Mouse (Mus musculus): Measurements from ENCODE around the gene Ppp1r1b.
A peak's percentile ranks its signal among the peaks of the same experiment; 100 is the strongest.

Gene Ppp1r1b

DNA sequence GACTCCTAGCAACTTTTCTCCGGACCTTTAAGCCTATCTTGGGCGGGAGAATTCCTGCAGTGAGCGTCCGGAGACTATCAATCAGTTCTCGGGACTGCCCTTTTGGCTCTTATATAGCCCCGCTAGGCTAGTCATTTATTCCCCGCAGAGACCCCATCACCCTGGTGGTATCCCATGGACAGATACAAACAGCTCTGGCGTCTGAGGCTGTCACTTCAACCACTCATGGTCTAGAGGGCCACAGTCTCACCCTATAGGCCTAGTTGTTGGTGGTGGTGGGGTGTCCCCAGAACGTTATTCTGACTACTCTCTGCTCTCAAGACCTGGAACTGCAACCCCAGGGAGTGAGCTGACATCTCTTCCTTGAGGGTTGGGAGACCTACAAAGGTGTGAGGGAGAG lies 1.1 kb downstream of the Ppp1r1b start:
- peak; percentile 40 for DNase-seq

DNA sequence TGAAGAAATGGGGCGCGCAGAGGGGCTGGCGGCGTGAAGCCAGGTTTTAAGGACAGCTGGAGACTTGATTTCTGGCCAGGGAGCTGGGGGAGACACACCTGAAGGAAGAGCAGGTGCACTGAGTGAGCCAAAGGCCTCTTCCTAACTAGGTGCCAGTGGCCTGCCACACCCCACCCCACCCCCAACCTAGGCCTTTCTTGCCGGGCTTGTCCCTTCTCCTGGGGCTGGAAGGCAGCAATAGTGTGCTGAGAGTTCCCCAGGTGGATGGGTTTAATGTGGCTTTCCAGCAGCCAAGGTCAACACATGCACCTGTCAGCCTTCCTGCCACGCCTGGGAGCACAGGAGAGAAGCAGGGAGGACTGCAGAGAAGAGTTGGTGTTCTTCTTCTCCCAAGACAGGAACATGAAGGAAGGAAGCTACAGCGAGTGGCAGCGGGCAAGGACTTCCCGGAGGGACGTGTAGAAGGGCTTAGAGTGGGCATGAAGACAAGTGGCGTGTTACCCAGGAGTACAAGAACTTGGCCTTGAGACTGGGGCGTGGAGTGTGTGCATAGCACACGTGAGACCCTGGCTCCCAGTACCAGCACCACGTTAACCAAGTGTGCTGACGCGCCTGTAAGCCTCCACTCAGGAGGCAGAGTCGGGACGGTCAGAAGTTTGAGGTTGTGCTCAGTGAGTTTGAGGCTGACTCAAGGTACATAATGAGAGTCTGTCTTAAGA lies 4.2 kb downstream of the Ppp1r1b start:
- DNase-seq: no peak

DNA sequence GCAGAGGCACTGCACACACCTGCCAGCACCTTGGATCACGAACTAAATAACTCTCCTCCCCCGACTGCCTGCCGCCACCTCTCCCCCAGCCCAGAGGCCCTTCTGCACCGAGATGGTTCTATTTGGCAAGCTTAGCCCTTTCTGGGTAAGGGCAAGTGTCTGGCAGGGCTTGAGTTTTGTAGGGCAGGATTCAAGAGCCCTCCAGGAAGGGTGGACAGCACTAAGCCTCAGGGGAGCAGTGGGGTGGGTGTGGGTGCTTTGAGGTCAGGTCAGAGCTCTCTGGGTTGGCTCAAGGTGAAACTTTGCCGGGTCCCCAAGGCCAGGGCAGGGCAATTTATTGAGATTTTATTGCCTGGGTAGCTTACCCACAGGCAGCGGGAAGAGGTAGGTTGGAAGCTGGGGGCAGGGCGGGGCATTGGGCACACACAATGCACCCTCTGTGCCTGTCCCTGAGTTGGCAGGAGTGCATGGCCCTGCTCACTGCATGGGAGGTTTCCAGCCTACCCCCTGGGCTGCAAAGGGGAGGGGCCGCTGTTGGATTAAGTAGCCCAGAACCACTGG lies 5.5 kb downstream of the Ppp1r1b start:
- peak; percentile 61 for DNase-seq

DNA sequence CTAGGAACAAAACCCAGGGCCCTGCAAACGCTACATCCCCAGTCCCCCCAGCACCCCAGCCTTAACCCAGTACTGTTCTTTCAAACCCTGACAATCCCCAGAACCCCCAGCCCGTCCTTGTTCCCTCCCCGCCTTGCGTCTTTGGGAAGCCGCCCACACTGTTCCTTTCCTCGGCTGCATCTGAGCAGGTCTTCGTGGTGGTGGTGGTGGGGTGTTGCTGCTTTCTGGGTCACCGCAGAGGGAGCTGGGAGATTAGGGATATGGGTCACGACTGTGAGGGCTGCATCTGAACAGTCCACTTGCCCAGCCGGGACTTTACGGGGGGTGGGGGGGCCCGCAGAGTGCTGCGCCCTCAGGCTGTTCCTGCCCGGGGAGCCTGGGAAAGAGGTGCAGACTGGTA lies 6.2 kb downstream of the Ppp1r1b start:
- peak; percentile 39 for DNase-seq

DNA sequence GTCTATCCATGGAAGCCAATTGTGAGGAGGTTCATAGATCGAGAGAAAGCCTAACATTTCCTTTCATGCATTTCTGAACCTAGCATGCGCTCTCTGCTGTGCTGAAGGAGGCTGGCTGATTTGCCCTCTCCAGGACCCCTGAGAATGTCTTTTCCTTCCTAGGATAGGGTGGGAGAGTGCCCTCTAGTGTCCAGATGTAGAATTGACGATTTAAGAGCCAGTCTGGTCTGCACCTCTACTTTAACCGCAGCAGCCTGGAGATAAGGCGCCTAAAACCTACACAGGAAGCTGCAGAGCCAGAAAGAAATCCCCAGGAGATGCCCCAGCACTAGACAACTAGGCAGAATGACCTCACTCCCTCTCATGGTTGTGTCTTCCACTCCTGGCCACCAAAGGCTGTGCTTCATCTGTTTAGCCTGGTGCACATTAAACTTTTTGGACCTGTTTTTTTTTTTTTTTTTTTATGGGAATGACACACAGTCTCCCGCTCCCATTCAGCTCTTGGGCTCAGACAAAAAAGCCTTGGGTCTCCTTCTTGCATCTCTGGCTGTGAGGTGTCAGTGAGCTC lies 7.6 kb downstream of the Ppp1r1b start:
- peak; percentile 66 for DNase-seq

DNA sequence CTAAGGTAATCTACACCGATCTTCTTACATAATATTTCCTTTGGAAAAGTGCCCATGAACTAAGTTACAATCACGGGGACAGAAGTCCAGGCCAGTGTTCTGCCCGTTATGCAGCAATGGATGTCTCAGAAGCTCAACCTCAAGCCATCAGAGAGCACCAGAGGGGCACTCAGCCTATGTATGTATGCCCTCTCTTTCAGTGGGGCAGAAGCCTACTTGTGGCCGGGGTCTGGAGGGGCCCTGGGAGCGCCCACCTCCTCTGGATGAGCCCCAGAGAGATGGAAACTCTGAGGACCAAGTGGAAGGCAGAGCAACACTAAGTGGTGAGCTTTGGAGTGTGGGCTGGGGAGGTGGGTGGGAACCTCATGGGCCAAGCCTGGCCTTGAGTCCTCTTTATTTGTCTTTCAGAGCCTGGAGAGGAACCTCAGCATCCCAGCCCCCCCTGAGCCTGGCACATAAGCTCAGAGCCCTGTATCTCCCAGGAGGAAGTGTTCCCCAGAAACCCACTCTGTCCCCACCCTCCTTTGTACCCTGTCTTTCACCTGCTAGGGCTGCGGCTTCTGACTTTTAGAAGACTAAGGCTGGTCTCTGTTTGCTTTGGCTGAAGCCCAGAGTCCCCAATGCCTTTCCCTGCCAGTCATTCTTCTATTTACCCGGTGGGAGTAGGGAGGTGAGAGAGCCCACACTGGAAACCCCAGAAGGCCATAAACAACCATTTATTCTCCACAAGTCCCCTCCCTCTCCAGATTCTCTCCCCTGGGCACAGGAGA lies 8.6 kb downstream of the Ppp1r1b start:
- DNase-seq: peak; percentile 52

DNA sequence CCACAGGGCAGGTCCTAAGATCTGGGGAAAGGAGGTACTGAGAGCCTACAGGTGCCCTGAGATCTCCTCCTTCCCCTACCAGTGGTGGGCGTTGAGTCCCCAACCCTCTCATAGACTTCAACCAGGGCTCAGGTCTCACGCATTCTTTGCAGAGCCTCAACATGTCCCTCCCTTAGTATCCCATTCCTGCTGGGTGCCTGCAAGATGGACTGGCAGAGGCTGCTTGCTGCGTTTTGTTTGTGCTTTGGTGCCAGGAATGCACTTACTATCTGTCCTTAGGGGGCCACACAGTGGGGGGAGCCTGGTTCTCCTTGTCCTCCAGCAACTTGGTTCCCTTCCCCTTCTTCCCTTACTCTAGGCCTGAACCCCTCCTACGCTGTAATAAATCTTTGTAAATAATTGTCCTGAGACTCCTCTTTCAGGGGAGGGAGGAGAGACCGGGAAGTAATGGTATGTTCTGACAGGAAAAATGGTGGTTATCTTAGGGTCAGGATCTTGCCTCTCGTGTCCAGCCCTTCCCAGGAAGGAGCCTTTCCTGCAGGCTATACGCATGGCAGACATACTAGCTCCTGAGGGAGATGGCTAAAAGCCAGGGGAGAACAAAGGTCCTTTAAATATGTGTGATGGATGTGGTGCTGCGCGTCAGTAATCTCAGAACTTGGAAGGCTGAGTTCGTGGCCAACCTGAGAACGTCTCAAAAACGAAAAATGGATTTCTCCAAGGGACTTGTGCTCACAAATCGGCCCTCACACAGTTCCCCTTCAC lies 9.4 kb downstream of the Ppp1r1b start:
- DNase-seq: peak; percentile 61

DNA sequence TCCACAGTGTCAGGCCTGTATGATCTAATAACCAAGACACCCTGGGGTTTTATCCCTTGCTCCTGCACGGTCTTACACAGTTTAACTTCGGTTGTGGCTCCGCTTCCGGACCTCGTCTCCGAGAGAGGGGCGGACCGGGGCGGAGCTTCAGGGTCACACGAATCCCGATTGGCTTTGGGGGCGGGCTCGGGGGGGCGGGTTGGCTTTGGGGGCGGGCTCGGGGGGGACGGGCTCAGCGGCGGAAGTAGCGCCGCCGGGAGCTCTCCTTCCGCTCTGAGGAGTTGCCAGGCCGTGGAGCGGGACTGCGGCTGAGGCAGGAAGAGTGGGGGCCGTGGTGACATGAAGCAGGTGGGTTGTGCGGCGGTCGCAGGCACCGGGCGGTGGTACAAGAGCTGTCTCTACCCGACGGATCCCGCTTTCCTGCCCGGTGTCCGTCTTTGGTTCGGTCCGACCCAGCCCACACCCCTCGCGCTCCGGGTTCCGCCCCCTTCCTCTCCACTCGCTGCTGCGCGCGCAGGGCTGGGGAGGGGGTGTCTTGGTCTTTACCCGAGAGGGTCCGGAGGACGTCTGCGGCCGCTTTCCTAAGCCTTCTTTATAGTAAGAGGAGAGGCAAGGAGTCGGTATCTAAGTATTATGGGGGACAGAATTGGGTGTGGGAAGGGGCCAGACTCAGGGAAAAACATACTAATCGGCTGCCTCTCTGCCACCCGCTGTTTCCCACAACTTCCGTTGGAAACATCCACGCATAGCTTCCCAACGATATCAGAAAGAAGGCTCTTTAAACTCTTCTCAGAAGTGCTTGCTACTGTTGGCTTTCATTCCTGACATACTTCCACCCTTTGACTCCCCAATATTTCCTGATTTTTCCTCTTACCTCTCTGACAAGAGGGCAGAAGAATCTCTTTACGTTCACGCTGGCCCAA lies 10.2 kb downstream of the Ppp1r1b start, which contains the start of gene Stard3:
Gene Stard3, plus strand, starts transcription at position 208 of the 923 bp plus-strand sequence.
- DNase-seq: peak; percentile 89

DNA sequence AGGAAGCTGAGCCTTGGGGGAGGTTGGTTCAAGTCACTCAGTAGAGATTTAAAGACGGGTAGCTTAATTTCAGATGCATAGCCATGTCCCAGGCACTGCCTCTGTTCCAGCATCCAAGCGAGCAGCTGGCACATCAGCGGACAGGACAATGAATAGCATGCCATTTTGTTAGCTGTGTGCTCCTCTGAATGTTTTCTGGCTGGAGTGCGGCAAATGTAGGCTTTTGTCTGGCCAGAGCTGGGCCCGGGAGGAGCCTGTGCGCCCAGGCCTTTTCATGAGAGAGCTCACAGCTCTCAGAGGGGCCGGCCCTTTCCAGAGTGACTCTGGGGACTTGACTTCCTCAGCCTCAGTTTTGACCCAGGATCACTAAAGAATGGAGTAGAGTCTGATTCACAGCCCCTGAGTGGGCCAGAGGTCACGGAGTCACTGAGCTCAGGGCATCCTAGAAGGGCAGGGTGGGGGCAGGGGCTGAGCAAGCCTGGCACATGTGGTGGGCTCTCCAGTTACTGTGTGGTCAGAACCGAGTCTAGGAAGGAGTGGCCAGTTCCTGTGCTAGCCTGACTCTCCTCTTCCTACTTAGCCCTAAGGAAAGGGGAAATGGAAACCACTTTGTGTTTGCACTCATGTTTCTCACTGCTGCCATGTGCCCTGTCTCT lies 12.8 kb downstream of the Ppp1r1b start:
- DNase-seq: no peak

DNA sequence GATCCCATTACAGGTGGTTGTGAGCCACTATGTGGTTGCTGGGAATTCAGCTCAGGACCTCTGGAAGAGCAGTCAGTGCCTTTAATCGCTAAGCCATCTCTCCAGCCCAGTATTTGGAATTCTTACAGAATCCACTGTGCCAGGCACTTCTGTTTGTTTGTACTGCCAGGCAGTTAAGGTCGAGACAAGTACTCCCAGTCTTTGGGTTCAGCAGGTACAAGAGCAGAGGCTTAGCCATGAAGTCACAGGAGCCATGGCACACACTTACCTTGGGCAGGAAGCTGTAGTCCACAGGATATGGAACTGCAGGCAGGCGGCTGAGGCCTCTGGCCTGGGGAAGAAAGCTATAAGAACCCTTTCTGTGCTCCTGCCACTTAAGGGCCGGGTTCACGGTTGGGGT lies 15.6 kb downstream of the Ppp1r1b start:
- DNase-seq: no peak

DNA sequence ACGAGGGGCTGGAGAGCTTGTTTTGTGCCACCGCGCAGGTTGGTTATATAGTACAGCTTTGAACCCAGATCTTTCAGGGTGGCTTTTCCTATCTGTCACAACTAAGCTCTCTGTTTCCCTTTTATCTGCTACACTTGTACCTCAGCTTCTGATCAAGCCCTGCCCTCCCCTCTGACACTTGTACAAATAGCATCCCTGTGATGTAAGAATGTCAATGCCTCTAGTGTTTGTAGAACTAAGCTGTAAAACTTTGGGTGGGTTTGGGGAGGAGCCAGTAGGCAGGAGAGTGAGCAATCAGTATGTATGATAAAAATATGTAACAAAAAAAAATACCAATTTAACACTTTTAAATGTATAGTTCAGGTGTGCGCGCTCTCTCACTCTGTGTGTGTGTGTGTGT lies 16.2 kb downstream of the Ppp1r1b start:
- DNase-seq: no peak

DNA sequence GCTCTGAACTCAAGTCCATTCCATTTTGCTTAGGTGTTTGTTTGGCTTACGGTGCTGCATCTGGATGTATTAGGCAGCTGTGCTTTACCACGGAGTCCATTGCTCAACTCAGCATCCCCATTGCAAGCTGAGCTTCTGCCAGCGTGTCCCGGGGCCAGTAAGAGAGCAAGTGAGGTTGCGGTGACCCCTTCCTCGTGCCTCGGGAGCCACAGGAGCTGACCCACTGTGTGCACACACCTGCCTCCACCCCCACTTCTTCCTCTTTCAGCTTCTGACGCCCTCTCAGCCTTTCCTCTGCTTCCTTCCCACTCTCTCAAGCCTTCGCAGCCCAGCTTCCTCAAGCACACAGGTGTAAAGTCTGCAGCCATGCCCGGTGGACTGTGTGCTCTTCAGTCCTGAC lies 18.1 kb downstream of the Ppp1r1b start:
- no peak for DNase-seq

DNA sequence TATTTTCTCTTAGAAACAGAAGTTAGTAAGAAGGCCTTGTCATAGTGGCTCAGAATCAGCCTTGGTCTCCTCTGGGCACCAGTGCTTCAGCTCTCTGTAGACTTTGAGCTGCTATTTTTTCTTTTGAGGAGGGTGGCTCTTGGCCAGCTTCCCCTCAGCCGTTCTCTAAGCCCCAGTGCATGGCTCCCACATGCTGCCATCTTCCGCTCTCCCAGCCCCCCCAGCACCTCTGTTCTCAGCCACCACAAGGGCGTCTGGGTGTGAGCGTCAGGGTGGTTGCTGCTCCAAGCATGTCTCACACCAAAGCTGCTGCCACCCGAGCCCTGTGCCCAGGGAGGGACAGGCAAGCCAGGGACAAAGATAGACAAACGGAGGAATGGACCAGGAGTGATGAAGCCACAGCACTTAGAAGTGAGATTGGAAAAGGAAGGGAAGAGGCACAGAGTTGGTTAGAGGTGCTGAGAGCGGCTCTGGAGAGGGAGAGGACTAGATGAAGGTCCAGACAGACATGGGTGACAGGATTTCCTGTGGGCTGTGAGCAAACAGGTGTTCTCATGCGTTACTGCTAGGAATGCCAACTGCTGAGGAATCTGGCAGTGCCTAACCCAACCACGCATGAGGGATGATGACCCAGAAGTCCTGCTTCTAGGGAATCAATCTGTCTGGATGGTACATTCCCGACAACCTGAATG lies 19.1 kb downstream of the Ppp1r1b start:
- DNase-seq: no peak

DNA sequence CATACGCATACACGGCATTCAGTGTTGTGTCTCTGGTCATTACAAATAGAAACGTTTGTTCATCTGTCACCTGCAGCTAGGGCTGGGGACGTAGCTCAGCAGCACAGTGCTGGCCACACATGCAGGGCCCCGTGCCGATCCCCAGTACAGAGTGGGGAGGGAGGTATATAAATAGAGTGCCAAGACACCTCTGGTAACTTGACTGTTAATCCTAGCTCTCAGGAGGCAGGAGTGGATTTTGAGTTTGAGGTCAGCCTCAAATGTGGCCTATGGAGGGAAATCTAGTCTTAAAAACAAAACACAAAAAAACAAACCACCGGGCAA lies 19.6 kb downstream of the Ppp1r1b start:
- DNase-seq: no peak

DNA sequence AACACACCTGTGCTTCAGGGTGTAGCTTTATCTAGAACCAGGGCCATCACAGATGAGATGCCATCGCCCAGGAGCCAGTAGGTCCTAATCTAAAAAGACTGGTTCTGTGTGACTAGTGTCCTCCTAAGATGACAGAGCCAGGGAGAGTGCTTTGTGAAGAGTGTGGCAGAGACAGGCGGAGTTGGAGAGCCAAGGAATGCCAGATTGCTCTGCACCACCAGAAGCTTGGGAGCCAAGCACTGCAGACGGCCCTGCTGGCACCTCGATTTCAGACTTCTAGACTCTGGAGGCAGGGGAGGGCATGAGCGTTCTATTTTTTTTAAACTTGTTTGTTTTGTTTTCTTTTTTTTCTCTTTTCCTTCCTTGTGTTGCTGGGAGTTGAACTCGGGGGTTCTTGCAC lies 21.1 kb downstream of the Ppp1r1b start:
- DNase-seq: peak; percentile 77

DNA sequence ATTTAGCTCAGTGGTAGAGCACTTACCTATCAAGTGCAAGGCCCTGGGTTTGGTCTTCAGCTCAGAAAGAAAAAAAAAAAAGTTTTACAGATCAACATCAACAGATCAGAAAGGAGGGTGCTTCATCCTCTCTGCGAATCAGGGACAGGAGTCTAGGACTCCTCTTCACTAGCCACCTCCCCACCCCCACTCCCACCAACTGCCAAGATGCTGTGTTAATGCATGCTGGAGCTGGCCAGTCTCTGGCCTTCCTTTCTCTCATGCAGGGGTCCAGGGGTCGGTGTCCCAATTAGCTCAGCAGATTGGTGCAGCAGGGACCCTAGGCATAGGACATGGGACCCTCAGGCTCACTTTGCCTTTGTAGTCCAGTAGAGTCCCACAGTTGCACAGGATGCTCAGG lies 22.4 kb downstream of the Ppp1r1b start:
- DNase-seq: peak; percentile 37

DNA sequence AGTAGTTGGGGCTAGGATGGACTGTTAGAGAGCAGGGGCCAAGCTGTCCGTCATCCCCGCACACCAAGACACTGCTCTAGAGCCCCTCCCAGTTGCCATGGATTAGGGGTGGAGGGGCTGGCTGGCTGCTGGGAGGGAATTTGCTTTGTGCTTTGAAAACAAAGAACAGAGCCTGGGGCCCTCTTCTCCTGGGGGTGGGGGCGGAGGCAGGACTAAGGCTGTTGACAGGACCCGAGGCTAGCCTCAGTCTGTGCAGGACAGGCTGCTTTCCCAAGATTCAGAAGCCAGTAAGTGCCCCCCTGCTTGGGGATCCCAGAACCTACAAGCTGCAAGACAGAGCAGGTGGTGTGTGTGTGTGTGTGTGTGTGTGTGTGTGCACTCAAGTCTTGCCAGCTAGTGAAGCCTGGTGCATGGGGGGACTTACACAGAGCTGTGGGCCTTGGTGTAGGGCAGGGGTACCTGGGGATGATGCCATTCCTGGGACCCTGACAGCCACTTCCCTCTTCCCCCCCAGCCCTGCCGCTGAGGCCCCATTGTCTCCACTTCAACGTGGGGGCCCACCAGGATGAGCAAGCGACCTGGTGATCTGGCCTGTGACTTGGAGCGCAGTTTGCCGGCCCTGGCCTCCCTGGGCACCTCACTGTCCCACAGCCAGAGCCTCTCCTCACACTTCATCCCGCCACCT lies 23.5 kb downstream of the Ppp1r1b start:
- DNase-seq: peak; percentile 37

DNA sequence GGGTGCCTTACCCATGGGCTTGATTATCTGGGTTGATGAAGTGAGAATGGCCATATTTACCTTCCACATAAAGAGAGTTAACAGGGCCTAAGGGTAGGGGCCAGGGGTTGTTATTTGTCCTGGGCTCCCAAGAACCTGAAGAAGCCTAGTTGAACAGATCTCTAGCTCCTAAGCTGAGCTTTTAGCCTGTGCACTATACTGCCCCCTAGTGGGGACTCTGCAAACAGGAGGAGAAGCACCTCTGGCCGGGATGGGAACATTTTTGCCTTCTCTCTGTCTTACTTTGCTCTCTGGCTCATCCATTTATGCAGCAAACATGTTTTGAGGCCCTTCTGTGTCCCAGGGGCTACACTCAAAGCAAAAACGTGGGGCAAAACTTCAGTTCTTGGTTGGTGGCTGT lies 24.2 kb downstream of the Ppp1r1b start:
- DNase-seq: peak; percentile 62

DNA sequence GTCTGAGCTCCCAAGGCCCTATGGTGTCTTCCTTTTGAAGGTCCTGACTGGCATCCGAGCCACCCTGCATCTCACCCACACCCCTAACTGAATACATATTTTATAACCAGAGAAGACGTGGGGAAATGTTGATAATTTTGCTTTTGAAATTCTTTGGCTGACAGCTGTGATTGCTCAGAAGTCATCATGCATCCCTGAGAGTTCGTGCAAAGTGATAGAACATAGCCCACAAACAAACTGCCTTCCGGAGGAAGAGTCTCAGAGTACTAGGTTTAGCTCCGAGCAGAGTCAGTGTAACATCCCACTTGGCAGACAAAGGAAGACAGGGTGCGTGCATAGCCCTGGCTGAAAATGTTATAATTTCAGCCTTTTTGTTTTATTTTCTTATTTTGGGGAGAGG lies 25.0 kb downstream of the Ppp1r1b start:
- DNase-seq: no peak

DNA sequence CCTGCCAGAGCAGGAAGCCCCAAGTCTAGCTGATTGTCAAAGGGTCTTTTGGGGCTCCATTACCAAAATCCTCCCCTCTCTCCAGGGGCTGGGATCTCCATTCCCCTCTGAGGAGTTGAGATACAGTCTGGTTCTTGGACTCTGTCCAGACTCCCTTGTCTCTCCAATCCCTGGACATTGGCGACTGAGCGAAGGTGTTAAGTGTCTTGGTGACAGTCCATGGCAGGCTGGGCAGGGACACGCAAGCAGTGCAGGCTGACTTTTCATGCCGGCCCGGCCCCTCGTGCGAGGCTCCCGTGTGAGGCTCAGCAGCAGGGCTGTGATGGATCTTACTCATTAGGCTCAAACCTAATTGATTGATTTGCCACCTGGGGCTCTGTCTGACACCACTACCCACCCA lies 26.1 kb downstream of the Ppp1r1b start:
- DNase-seq: no peak

Measured in cerebellum, adult 9-11 months (tissue).